Mouse (Mus musculus) limb, embryonic 11.5 days (tissue): ENCODE measurements around the gene Tmem29. TPM values are rescaled to one million over a fixed set of nuclear protein-coding genes. Genes with fewer than 3 reads are reported as not detected.

Source experiments
- polyA plus RNA-seq: library from polyadenylated mRNA; unstranded; fragments of >200 nt; fragmentation: Nextera tagmentation; extraction: Ambion mirVana; gene quantifications from 2 replicates; pipeline ENCODE4 v1.2.1, GENCODE M21; 2014

Tmem29 gene
- polyA plus RNA-seq, 1 experiment from 2014 or later, result 40.3 TPM

Other genes with a start within 250 kb of the Tmem29 start
- 35.8 and 40.7 TPM in 2 replicates for gene Alas2, start 88.2 kb upstream of the Tmem29 start, polyA plus RNA-seq
- 10.2 and 12.0 TPM in 2 replicates for gene Pfkfb1, start 129.1 kb upstream of the Tmem29 start, polyA plus RNA-seq
- gene Apex2, start 130.7 kb upstream of the Tmem29 start, polyA plus RNA-seq, result 29.6 and 30.4 TPM in 2 replicates
- 39.2 and 43.9 TPM in 2 replicates for gene Tro, start 198.4 kb upstream of the Tmem29 start, polyA plus RNA-seq